Mouse (Mus musculus): ENCODE data around the gene Ctps2.

The Ctps2 gene

DNA sequence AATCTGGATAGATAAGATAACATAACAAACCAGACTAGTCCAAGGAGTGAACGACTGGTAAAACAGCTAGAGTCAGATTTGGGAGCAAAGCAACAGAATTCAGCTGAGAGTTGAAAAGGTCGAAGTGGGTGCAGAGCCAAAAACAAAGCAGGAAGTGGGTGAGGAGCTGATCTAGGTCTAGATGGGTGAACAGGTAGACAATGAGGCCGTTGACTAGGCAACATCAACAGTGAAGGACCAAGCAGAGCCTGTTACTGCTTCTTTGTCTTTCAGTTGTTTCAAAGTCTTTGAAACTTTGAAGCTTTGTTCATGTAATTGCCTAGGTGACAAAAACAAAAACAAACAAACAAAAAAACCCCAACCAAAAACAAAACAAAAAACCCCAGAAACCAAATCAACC, 75.2 kb downstream of the Ctps2 start:
- DNase-seq (ENCODE audit: low read depth, low spot score), result no peak

DNA sequence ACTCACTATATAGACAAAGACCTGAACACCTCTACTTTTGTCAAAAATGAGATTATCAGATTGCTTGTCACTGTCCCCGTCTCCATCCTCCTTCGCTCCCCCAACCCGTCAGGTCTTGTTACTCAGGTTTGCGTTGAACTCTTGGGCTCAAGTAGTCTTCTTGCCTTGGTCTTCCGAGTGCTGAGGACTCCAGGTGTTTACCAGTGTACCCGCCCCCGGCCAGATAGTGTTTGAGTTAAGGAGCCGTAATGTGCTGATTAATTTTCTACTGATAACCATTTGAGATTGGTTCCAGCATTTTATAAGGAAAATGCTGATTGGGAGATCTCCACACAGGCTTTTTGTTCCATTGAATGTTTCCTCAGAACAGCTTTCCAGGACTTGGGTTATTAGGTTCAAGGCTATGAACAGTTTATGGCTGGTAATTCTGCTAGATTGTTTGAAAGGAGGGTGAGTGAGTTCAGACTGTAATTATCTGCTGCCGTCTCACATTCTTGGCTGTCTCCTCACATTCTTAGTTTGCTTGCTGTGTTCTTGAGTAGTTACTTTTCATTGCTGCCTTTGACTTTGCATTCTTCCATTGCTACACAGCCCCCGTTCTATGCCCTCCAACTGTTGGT, 85.9 kb downstream of the Ctps2 start:
- DNase-seq (ENCODE audit: low read depth, low spot score), result no peak

DNA sequence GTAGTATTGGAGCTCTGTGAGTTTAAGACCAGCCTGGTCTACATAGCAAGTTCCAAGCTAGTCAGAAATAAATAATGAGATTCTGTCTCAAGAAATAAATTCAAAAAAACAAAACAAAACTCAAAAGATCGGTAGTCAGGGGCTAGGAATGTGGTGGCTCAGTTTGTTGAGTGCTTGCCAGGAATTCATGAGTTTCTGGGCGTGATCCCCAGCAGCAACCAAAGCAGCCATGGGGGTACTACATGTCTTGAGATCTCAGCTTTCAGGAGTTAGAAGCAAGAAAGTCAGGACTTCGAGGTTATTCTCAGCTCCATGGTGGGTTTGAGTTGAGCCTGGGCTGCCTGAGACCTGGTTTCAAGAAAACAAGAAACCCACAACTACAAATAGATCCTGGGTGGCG, 90.4 kb downstream of the Ctps2 start:
- DNase-seq (ENCODE audit: low read depth, low spot score), result no peak

DNA sequence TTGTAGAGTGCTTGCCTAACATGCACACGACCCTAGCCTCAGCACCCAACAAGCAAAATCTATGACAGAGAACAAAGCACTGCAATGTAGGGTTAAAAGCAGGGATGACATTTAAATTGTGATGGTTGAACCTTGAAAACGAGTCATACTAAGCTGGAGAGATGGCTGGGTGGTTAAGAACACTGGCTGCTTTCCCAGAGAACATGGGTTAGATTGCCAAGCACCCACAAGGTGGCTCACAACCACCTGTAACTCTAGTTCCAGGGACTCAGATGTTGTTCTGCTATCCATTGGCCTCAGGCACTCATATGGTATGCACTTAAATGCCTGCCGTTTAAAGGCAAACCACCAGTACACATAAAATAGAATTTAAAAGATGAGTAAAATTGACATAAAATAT, 91.1 kb downstream of the Ctps2 start:
- no peak for DNase-seq (ENCODE audit: low read depth, low spot score)

DNA sequence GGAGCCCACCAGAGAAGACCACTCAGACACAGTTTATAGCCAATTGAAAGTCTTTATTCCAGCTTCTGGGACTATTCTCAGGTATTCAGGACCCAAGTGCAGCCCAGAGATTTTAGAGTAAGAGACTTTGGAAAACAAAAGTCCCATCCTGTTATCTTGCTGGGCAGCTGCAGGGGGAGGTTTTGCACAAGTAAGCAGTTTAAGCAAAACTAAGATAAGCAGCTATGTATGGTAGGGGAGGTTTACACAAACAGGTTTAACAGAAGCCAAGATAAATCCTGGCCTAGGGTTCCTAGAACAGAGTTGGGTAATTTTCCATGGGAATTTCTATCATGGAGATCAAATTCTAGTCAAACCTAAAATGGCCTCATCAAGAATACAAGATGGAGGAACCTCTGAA, 126.8 kb downstream of the Ctps2 start:
- no peak for DNase-seq (ENCODE audit: low read depth, low spot score)

DNA sequence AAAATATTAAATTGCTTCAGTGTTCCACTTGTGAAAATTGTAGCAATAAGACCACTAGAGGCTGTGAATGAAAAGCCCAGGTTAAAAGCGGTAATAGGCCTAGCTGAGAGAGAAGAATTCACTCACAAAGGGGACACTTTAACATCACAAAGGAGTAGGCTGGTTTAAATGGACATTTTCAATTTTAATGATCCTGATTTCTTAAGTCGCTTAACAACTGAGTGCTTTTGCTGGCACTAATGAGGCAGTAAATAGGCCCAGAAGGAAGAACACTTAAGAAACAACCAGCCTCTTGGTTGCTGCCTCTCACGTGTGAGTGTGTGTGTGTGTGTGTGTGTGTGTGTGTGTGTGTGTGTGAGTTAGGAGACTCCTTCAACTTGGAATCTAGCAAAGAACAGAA, 137.7 kb downstream of the Ctps2 start:
- no peak for DNase-seq (ENCODE audit: low read depth, low spot score)

DNA sequence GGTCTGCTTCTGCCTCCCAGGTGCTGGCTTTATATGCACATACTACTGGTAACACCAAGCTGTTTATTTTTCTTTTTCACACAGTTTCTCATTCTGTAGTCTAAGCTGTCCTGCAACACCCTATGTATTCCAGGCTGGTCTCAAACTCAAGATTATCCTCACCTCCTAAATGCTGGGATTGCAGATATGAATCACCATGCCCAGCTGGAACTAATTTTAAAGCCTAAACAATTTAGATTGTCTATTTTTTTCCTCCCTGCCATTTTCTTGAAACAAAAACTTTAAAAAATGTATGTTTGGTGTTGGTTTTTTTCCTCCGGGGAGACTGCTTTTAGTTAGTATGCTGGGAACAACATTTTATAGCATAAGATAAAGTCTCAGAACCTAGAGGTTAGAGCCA, 141.7 kb downstream of the Ctps2 start:
- DNase-seq (ENCODE audit: low read depth, low spot score), result no peak

DNA sequence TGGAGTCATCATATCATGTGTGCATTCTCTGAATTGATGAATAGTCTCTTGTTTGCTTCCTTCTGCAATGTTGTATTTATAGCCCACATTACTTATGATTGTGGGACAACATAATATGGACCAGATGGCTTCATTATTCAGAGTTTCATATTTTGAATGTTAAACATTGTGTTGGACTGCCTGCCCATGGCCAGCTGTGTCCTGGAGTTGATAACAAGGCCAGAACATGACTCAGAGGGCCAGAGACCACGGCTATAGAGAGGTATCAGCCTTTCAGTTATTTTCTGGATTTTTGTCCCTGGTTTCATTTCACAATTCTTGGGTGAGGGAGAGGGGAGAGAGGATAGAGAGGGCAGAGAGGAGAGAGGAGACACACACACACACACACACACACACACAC, 162.9 kb downstream of the Ctps2 start:
- no peak for DNase-seq (ENCODE audit: low read depth, low spot score)

Measured in A20 (cell line).